Mouse (Mus musculus): ENCODE results near the gene Minos1.

DNA sequence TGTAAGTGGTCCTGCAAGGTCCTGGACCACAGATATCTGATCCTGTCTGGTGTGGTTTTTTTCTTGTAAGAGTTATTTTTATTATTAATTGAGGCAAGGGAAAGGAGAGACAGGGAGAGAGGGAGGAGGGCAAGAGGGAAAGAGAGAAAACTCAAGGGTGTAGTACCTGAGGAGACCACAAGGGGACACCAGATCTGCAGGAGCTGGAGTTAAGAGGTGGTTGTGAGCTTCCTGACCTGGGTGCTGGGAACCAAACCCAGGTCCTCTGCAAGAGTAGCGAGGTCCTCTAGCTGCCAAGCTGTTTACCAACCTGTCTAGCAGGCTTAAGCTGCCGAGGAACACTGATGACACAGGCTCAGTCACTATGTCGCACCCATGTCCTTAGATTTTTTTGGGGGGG, 47.0 kb upstream of the Minos1 start:
- TF ChIP-seq CTCF (IDR thresholded peaks at IDR 0.05; ENCODE audit: low read depth, low read length) (peak; percentile 19), EP300 (IDR thresholded peaks at IDR 0.05; ENCODE audit: insufficient read depth, low read depth, low read length) (no peak)

Data from ES-Bruce4 (cell line).